Mouse (Mus musculus) embryonic facial prominence, embryonic 15.5 days (tissue): ENCODE data around the gene Suv39h2. TPM values are rescaled to one million over a fixed set of nuclear protein-coding genes. Genes with fewer than 3 reads are reported as not detected.

Source experiments
- ATAC-seq: fragments of 200-750 bp; cut with Nextera tagmentation; 2 replicates; pipeline ENCODE4 v1.8.0; 2017; ENCODE audit warnings: low read depth, moderate TSS enrichment; ENCODE audit not compliant: insufficient number of reproducible peaks, low FRiP score, low TSS enrichment
- H3K27ac ChIP-seq: fragments of 300-500 bp; sonication (generic); replicated peaks from 2 replicates; pipeline ENCODE4 v1.5.1; 2015; ENCODE audit warnings: mild to moderate bottlenecking, inconsistent platforms
- H3K27me3 ChIP-seq: fragments of 300-500 bp; sonication (generic); 2 replicates; pipeline ENCODE4 v1.6.1; 2015; ENCODE audit warnings: inconsistent platforms
- H3K36me3 ChIP-seq: fragments of 300-500 bp; sonication (generic); 2 replicates; pipeline ENCODE4 v1.6.1; 2015; ENCODE audit warnings: mild to moderate bottlenecking, inconsistent platforms
- H3K4me1 ChIP-seq: fragments of 300-500 bp; sonication (generic); 2 replicates; pipeline ENCODE4 v1.6.1; 2015; ENCODE audit warnings: inconsistent platforms
- H3K4me2 ChIP-seq: fragments of 300-500 bp; sonication (generic); replicated peaks from 2 replicates; pipeline ENCODE4 v1.6.1; 2015; ENCODE audit warnings: mild to moderate bottlenecking, inconsistent platforms
- H3K4me3 ChIP-seq: fragments of 300-500 bp; sonication (generic); replicated peaks from 2 replicates; pipeline ENCODE4 v1.5.1; 2015; ENCODE audit warnings: mild to moderate bottlenecking, inconsistent platforms
- H3K9ac ChIP-seq: fragments of 300-500 bp; sonication (generic); 2 replicates; pipeline ENCODE4 v1.6.1; 2015; ENCODE audit warnings: inconsistent platforms
- H3K9me3 ChIP-seq: fragments of 300-500 bp; sonication (generic); replicated peaks from 2 replicates; pipeline ENCODE4 v1.6.1; 2016; ENCODE audit warnings: inconsistent platforms
- WGBS: fragments of 180-500 bp; shearing (Covaris S2); methylation state at CpG from one replicate; pipeline ENCODE4 v1.1.7; 2015; 5-methylcytosine and 5-hydroxymethylcytosine counted together
- polyA plus RNA-seq: library from polyadenylated mRNA; unstranded; fragments of >200 nt; fragmentation: Nextera tagmentation; extraction: Ambion mirVana; gene quantifications from 2 replicates; pipeline ENCODE4 v1.2.1, GENCODE M21; 2015

The Suv39h2 gene
- 11.4 and 12.1 TPM in 2 replicates for polyA plus RNA-seq

DNA sequence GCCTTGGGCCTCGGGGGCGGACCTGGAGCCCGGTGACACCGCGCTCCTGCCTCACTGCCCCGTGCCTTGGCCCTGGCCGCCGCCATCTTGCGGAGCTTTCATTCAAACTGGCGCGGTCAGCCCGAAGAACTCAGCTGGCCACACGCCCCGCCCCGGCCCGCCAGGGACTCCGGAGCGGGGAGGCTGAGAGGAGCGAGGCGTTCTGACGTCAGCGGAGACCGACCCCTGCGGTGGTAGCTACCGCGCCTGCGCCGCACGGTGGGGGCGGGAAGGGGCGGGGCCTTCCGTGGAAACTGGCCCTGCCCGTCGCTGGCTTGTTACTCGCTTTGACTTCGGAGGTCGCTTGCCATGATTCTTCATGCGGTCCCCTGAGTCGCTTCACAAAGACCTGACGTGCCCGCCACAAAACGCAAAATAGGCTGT lies at the start of gene Suv39h2:
Suv39h2 (minus strand) TSS at position 171 of the 423 bp plus-strand sequence.
- peaks cover 15% of the 10 kb centered on the region for H3K4me1 ChIP-seq
- peak within 1 kb of the TSS; percentile 59 for H3K9ac ChIP-seq
- WGBS, result under 1% methylated on average over 41 of the region's 42 CpGs
- peak; percentile 98 for ATAC-seq
- no peaks in the 10 kb centered on the region for H3K9me3 ChIP-seq
- H3K27ac ChIP-seq, result peak within 1 kb of the TSS; percentile 91
- H3K4me3 ChIP-seq, result peak within 1 kb of the TSS; percentile 92
- H3K36me3 ChIP-seq, result no peaks in the 10 kb centered on the region
- peak within 1 kb of the TSS; percentile 63 for H3K4me2 ChIP-seq
- no peaks in the 10 kb centered on the region for H3K27me3 ChIP-seq

DNA sequence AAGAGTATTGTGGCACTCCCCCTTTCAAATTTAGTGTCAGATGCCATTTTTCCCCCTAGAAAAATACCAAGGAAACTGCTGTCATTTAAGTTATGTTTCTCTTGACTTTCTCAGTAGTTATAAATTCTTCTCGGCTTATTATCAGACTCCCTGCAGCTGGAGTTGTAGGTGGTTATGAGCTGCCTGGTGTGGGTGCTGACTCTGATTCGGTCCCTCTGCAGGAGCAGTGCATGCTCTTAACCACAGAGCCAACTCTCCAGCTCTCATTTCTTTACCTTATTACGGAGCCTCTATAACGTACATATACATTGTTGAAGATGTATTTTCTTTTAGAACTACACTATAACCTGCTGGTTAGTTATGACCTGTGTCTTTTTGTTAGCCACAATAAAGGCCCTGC lies 47.7 kb upstream of the Suv39h2 start:
- Histone ChIP-seq H3K9ac (no peak overlapping the region), H3K4me3 (no peak overlapping the region), H3K9me3 (no peaks in the 10 kb centered on the region), H3K27me3 (no peaks in the 10 kb centered on the region), H3K4me2 (no peak overlapping the region), H3K36me3 (no peaks in the 10 kb centered on the region), H3K4me1 (no peaks in the 10 kb centered on the region), H3K27ac (no peak overlapping the region)
- no peak for ATAC-seq
- 78% methylated on average over 4 of the region's 4 CpGs for WGBS

DNA sequence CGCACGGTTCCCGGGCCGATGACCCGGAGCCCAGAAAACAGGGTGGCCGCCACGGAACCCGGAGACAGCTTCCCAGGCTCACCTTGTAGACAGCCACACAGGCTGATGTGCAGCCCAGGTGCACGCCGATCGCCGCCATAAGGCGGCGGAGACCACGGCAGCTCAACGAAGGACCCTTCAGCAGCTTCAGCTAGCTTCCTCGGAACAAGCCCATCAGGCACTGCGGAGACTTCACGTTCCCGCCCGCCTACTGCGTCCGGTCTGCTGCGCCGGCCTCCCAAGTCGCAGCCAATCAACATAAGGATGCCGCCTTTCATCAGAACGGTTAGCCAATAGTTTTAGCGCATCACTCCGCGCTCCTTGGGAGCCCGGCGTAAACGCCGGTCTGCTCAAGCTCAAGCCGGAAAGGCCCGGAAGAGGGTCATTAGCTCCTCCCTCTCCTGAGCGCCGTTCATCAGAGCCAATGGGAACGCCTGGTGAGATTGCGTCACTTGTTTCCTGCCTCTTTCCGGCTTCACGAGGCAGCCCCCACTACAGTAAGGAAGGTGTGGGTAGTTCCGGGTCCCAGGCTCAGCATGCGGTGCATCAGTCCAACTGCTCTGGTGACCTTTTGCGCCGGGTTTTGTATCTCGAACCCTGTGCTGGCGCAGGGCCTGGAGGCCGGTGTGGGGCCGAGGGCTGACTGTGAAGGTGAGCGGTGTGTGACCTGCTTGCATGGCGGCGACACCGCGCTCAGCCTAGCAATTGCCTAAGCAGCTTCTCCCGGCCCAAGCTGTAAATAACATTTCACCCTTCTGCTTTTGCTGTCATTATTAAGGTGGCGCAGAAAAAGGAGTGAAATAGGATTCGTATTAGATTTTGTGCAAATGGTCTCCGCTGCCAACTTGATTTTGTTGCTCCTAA lies 38.0 kb upstream of the Suv39h2 start, which contains the start of the genes Gm45902, Hspa14 and Cdnf:
Gm45902 (minus strand) TSS at position 239 of the 903 bp plus-strand sequence.
Hspa14 (minus strand) TSS at position 263 of the 903 bp plus-strand sequence.
Cdnf (plus strand) TSS at position 479 of the 903 bp plus-strand sequence.
- H3K27ac ChIP-seq, result peak within 1 kb of the TSS; percentile 89
- no peaks in the 10 kb centered on the region for H3K27me3 ChIP-seq
- H3K9me3 ChIP-seq, result no peaks in the 10 kb centered on the region
- H3K4me3 ChIP-seq, result peak within 1 kb of the TSS; percentile 84
- H3K4me2 ChIP-seq, result peak within 1 kb of the TSS; percentile 82
- H3K9ac ChIP-seq, result peak within 1 kb of the TSS; percentile 82
- under 1% methylated on average over 60 of the region's 60 CpGs for WGBS
- H3K4me1 ChIP-seq, result peaks cover 17% of the 10 kb centered on the region
- peaks cover 22% of the 10 kb centered on the region for H3K36me3 ChIP-seq
- peak; percentile 100 for ATAC-seq

DNA sequence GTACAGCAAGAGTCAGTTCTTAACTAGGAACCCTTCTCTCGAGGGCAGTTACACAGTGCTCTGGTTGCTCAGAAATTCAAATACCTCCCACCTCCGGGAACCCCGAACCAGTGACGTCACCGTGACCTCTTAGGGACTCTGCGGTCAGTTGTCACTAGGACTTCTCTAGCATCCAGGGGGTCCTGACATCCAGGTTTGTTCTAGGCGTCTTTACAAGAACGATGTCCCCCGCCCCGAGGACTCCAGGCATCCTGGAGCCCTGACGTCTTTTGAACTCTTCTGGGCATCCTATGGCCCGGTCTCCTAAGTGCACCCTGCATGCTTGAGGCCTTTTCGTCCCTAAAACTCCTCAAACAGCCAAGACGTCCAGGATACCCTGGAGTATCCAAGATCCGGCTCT lies 37.2 kb upstream of the Suv39h2 start:
- Histone ChIP-seq H3K4me1 (peaks cover 17% of the 10 kb centered on the region), H3K4me2 (peak overlapping the region; percentile 82), H3K36me3 (peaks cover 25% of the 10 kb centered on the region), H3K9me3 (no peaks in the 10 kb centered on the region), H3K27me3 (no peaks in the 10 kb centered on the region), H3K27ac (peak overlapping the region; percentile 89), H3K9ac (peak overlapping the region; percentile 82), H3K4me3 (peak overlapping the region; percentile 84)
- WGBS, result under 1% methylated on average over 15 of the region's 15 CpGs
- no peak for ATAC-seq

DNA sequence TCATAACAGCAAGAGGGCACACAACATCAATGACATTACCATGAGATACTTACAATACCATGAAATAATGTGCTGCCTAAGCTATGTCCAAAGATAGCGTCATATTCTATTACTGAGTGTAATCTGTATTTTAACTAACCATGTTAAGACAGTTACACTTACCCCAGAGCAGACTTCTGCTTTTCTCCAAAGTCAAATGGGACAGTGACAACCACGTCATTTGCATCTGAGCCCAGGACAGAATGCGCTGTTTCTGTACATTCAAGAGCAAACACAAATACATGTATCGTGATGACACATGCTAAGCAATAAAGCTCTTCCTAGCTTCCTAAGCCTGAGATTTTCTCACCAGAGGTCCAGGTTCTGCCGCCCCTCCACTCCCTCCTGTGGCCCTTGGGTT lies 26.1 kb upstream of the Suv39h2 start:
- WGBS, result 97% methylated on average over 5 of the region's 5 CpGs
- ATAC-seq, result no peak

DNA sequence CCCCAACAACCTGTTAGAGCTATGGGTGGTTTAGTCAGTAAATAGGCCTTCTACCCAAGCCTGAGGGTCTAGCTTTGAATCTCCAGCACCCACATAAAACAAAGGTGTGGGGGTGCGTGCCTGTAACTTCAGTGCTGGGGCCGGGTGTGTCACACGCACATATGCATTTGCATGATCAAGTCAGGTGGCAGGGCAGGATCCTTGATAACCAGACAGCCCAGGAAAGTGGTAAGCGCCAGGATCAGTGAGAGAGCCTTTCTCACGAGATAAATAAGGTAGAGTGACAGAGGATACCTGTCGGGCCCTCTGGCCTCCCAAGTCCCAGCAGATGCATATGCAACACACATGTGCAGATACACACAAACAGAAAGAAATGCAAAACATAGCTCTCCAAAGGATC lies 24.7 kb upstream of the Suv39h2 start:
- Histone ChIP-seq H3K9me3 (no peaks in the 10 kb centered on the region), H3K36me3 (peaks cover 55% of the 10 kb centered on the region)
- 90% methylated on average over 6 of the region's 6 CpGs for WGBS

More for the DNA sequence above, 26.1 kb upstream of the Suv39h2 start:
- Histone ChIP-seq H3K27me3 (no peaks in the 10 kb centered on the region), H3K4me3 (no peak overlapping the region), H3K36me3 (peaks cover 56% of the 10 kb centered on the region), H3K4me1 (no peaks in the 10 kb centered on the region), H3K9ac (no peak overlapping the region), H3K4me2 (no peak overlapping the region), H3K9me3 (no peaks in the 10 kb centered on the region), H3K27ac (no peak overlapping the region)

DNA sequence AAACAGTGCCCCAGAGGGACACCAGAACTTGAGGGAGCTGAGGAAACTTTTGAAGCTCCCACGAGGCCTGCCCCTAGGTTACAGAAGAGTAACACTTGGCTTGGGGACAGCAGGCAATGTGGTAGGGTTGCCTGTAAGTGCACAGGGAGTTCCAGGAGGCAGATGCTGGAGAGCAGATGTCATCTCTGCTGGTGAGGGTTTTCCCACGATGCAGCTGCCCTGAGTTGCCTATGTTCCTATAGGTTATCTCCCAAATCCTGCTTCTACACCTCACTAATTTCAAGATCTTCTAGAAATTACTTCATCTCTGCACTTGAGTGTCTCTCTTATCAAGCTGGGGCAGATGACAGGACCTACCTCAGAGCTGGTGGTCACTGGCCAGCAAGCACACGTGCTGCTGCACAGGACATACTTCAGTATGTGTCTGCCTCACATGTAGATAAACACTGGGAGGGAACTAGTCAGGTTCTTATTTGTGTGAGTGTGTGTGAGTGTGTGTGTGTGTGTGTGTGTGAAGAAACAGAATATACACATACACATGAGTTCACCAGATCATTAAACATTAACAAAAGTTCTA lies 19.1 kb upstream of the Suv39h2 start:
- no peak overlapping the region for H3K4me3 ChIP-seq
- H3K9ac ChIP-seq, result no peak overlapping the region
- H3K4me2 ChIP-seq, result no peak overlapping the region
- H3K27ac ChIP-seq, result no peak overlapping the region
- ATAC-seq, result no peak
- no peaks in the 10 kb centered on the region for H3K4me1 ChIP-seq
- H3K9me3 ChIP-seq, result no peaks in the 10 kb centered on the region
- no peaks in the 10 kb centered on the region for H3K27me3 ChIP-seq
- WGBS, result 88% methylated on average over 3 of the region's 3 CpGs
- H3K36me3 ChIP-seq, result peaks cover 73% of the 10 kb centered on the region

More for the DNA sequence above, 24.7 kb upstream of the Suv39h2 start:
- Histone ChIP-seq H3K27me3 (no peaks in the 10 kb centered on the region), H3K4me1 (no peaks in the 10 kb centered on the region), H3K4me3 (no peak overlapping the region), H3K9ac (no peak overlapping the region), H3K4me2 (no peak overlapping the region), H3K27ac (no peak overlapping the region)
- ATAC-seq, result no peak

DNA sequence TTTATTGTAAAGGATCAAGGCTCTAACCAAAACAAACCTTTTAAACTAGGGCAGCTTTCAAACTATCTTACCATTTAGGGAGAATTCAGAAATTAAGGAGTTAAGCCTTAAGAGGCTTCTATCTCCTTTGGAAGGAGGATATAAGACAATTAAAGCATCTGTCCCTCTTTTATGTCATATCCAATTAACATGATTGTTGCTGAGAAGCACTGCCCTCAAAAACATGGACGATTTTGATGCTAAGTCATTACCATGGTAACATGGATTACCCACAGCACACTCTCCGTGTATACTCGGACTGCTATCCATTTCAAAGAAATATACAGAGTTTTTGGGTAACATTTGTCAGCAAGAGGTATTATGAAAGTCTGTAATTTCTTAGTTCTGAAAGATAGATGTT lies 15.0 kb upstream of the Suv39h2 start:
- H3K4me1 ChIP-seq, result no peaks in the 10 kb centered on the region
- no peak overlapping the region for H3K27ac ChIP-seq
- no peak overlapping the region for H3K4me2 ChIP-seq
- 75% methylated on average over 3 of the region's 3 CpGs for WGBS
- no peaks in the 10 kb centered on the region for H3K27me3 ChIP-seq
- H3K9ac ChIP-seq, result no peak overlapping the region
- H3K9me3 ChIP-seq, result no peaks in the 10 kb centered on the region
- H3K36me3 ChIP-seq, result peaks cover 47% of the 10 kb centered on the region
- H3K4me3 ChIP-seq, result no peak overlapping the region
- no peak for ATAC-seq

DNA sequence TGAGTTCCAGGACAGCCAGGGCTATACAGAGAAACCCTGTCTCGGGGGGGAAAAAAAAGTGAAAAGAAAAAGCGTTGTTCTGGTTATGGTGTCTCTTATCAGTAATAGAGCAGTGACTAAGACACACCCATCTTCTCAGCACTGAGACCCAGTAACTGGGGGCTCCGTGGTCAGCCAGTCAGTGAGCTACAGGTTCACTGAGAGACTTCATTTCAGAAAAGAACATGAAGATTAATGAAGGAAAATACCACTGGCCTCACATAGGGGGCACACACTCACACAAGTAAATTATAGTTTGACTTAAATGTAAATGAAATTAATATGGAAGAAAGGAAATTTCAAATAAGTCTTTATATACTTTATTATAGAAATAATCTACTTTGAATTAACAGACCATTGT lies 5.4 kb upstream of the Suv39h2 start:
- 79% methylated on average over 3 of the region's 3 CpGs for WGBS
- no peaks in the 10 kb centered on the region for H3K9me3 ChIP-seq
- no peak overlapping the region for H3K4me3 ChIP-seq
- peaks cover 5% of the 10 kb centered on the region; the same call in 1 of the 2 replicates for H3K4me1 ChIP-seq
- H3K36me3 ChIP-seq, result no peaks in the 10 kb centered on the region
- no peak overlapping the region for H3K9ac ChIP-seq
- no peak for ATAC-seq
- no peak overlapping the region for H3K27ac ChIP-seq
- H3K27me3 ChIP-seq, result no peaks in the 10 kb centered on the region
- no peak overlapping the region for H3K4me2 ChIP-seq

DNA sequence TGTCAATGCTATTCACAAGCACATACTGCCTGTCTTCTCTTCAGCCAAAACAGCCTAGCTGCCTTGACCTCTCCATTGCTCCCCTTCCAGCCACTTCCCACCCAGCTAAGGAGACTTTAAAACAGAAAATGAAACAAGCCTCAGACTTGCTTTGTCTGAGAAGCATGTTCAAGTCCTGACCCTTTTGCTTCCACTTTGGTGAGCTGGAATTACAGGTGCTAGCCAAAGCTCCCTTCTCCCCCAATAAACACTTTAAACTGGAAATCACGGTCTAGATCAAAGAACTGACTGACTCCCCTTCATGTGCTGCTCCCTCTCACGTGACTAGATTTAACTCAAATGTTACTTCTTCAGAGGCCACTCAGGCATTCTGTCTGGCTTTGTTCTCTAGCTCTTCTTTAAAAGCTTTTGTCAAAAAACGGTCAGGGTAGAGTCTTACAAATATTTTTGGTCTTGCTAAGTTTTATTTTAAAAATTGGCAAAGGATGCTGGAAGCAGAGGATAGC lies 968 bp upstream of the Suv39h2 start:
- Histone ChIP-seq H3K27ac (no peak overlapping the region), H3K4me1 (peaks cover 15% of the 10 kb centered on the region), H3K4me2 (peak overlapping the region; percentile 63), H3K9ac (no peak overlapping the region), H3K9me3 (no peaks in the 10 kb centered on the region), H3K4me3 (no peak overlapping the region), H3K36me3 (no peaks in the 10 kb centered on the region), H3K27me3 (no peaks in the 10 kb centered on the region)
- ATAC-seq, result no peak
- WGBS, result 57% methylated on average over 3 of the region's 3 CpGs

DNA sequence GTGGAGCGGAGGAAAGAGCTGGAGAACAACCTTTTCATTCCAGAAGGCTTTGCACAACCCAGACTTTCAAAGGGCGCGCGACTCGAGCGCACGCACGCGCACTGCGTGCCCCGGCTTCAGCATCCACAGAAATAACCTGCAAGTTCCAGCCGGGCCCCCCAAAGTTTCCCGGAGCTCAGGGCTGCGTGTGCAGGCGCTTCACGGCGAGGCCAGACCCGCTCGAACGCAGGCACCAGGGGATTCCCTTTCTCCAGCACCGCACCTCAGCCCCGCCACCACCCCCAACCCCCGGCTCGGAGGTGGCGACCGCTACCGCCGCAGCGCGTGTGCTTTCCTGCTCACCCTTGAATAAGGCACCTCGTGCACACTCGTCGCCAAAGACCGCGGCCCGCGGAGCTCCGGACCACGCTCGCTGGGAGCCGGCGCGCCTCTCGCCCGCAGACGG lies 448 bp downstream of the Suv39h2 start:
- 0% methylated on average over 46 of the region's 46 CpGs for WGBS
- peak overlapping the region; percentile 92 for H3K4me3 ChIP-seq
- no peaks in the 10 kb centered on the region for H3K36me3 ChIP-seq
- peak; percentile 74 for ATAC-seq
- H3K4me2 ChIP-seq, result peak overlapping the region; percentile 63
- peak overlapping the region; percentile 59 for H3K9ac ChIP-seq
- H3K27ac ChIP-seq, result peak overlapping the region; percentile 91
- peaks cover 15% of the 10 kb centered on the region for H3K4me1 ChIP-seq
- H3K9me3 ChIP-seq, result no peaks in the 10 kb centered on the region
- H3K27me3 ChIP-seq, result no peaks in the 10 kb centered on the region
